Mouse (Mus musculus) myocyte (in vitro differentiated cells): ENCODE data around the gene Smco1. TPM values are rescaled to one million over a fixed set of nuclear protein-coding genes. Genes with fewer than 3 reads are reported as not detected.
"Not testable (repeated sequence)": the region's sequence is repeated elsewhere in the genome, so short reads cannot be mapped to it uniquely, and the experiment has no call there.

Experiments
- H3K27me3 ChIP-seq: one replicate; pipeline ENCODE4 v1.6.1; 2011; ENCODE audit not compliant: control insufficient read depth, insufficient read depth, insufficient read length
- H3K36me3 ChIP-seq: one replicate; pipeline ENCODE4 v1.6.1; 2011; ENCODE audit not compliant: control insufficient read depth, insufficient read depth
- H3K4me2 ChIP-seq: one replicate; pipeline ENCODE4 v1.6.1; 2011; ENCODE audit warnings: low read depth, control low read depth
- H3K4me3 ChIP-seq: one replicate; pipeline ENCODE4 v1.5.1; 2011; ENCODE audit warnings: mild to moderate bottlenecking, control low read depth, moderate library complexity
- H3K79me2 ChIP-seq: one replicate; pipeline ENCODE4 v1.6.1; 2011; ENCODE audit not compliant: control insufficient read depth, insufficient read depth
- H3ac ChIP-seq: one replicate; pipeline ENCODE4 v1.6.1; 2011; ENCODE audit not compliant: control insufficient read depth, insufficient read length
- CEBPB ChIP-seq: IDR thresholded peaks from 2 replicates; pipeline ENCODE4 v1.6.1; 2011; ENCODE audit warnings: mild to moderate bottlenecking, moderate library complexity; ENCODE audit not compliant: poor library complexity, insufficient read depth, severe bottlenecking
- E2F4 ChIP-seq: IDR thresholded peaks from one replicate; pipeline ENCODE4 v1.6.1; 2011; ENCODE audit warnings: mild to moderate bottlenecking, control low read depth, moderate library complexity; ENCODE audit not compliant: insufficient read depth
- MAX ChIP-seq: IDR thresholded peaks from one replicate; pipeline ENCODE4 v1.6.1; 2011; ENCODE audit warnings: low read depth, mild to moderate bottlenecking, control low read depth
- MYOD1 ChIP-seq, 3 experiments: IDR thresholded peaks; one replicate each; pipeline ENCODE4 v1.6.1; 2011; ENCODE audit warnings: control low read depth in 2 of 3, low read depth in 2 of 3, mild to moderate bottlenecking in 2 of 3, moderate library complexity in 1 of 3; ENCODE audit not compliant: insufficient read length in 2 of 3, control insufficient read depth in 1 of 3
- MYOG ChIP-seq, 3 experiments: IDR thresholded peaks; one replicate each; pipeline ENCODE4 v1.6.1; 2011; ENCODE audit warnings: control low read depth in 2 of 3, low read depth in 2 of 3, mild to moderate bottlenecking in 2 of 3; ENCODE audit not compliant: insufficient read length in 2 of 3, control insufficient read depth in 1 of 3, insufficient read depth in 1 of 3
- POLR2A ChIP-seq: IDR thresholded peaks from one replicate; pipeline ENCODE4 v1.6.1; 2011; ENCODE audit warnings: low read depth, mild to moderate bottlenecking, control low read depth, moderate library complexity; ENCODE audit not compliant: insufficient read length
- POLR2AphosphoS2 ChIP-seq: IDR thresholded peaks from one replicate; pipeline ENCODE4 v1.6.1; 2011; ENCODE audit warnings: low read depth, control low read depth; ENCODE audit not compliant: insufficient read length
- REST ChIP-seq: IDR thresholded peaks from one replicate; pipeline ENCODE4 v1.6.1; 2011; ENCODE audit warnings: mild to moderate bottlenecking, control low read depth, moderate library complexity; ENCODE audit not compliant: insufficient read depth, insufficient read length
- SRF ChIP-seq: IDR thresholded peaks from one replicate; pipeline ENCODE4 v1.6.1; 2011; ENCODE audit warnings: low read depth; ENCODE audit not compliant: control insufficient read depth, insufficient read length
- TCF12 ChIP-seq: IDR thresholded peaks from one replicate; pipeline ENCODE4 v1.6.1; 2011; ENCODE audit warnings: mild to moderate bottlenecking, control low read depth; ENCODE audit not compliant: poor library complexity, insufficient read depth, severe bottlenecking
- TCF3 ChIP-seq: IDR thresholded peaks from one replicate; pipeline ENCODE4 v1.6.1; 2011; ENCODE audit warnings: low read depth, control low read depth; ENCODE audit not compliant: insufficient read length
- USF1 ChIP-seq: IDR thresholded peaks from one replicate; pipeline ENCODE4 v1.6.1; 2011; ENCODE audit warnings: low read depth, mild to moderate bottlenecking, control low read depth, moderate library complexity
- polyA plus RNA-seq: library from polyadenylated mRNA; unstranded; fragments of >200 nt; fragmentation: generic; extraction: Trizol; gene quantifications from one replicate; pipeline ENCODE4 v1.2.1, GENCODE M21; 2012; ENCODE audit warnings: missing spikeins

Smco1 gene
- polyA plus RNA-seq, 1 experiment, result not detected

GRCm38 (mm10) chr16:32280211-32280610, 8.9 kb downstream of the Smco1 start:
- Histone ChIP-seq H3K4me2 (no peak overlapping the region), H3K79me2 (peaks cover 36% of the 10 kb centered on the region), H3K36me3 (peaks cover 19% of the 10 kb centered on the region), H3K27me3 (no peaks in the 10 kb centered on the region), H3ac (no peak overlapping the region), H3K4me3 (no peak overlapping the region)
- TF ChIP-seq MYOD1 (IDR thresholded peaks at IDR 0.05; ENCODE audit: control insufficient read depth in 1 of 3, insufficient read length in 2 of 3, low read depth in 2 of 3) (no peak), E2F4 (no peak), REST (no peak), POLR2A (no peak), CEBPB (no peak), TCF3 (no peak), SRF (no peak), MAX (no peak), MYOG (IDR thresholded peaks at IDR 0.05; ENCODE audit: control insufficient read depth in 1 of 3, insufficient read depth in 1 of 3, insufficient read length in 2 of 3, low read depth in 2 of 3) (no peak), POLR2AphosphoS2 (no peak)

- Histone ChIP-seq H3K27me3 (no peaks in the 10 kb centered on the region), H3K4me2 (no peak overlapping the region), H3K4me3 (no peak overlapping the region), H3K36me3 (peaks cover 27% of the 10 kb centered on the region), H3ac (no peak overlapping the region), H3K79me2 (peaks cover 36% of the 10 kb centered on the region)
- TF ChIP-seq POLR2A, result no peak
- no peak for TF ChIP-seq MYOG (IDR thresholded peaks at IDR 0.05; ENCODE audit: control insufficient read depth in 1 of 3, insufficient read depth in 1 of 3, insufficient read length in 2 of 3, low read depth in 2 of 3)
- TF ChIP-seq MAX, result no peak
- no peak for TF ChIP-seq USF1
- TF ChIP-seq CEBPB, result no peak
- TF ChIP-seq TCF12, result no peak
- TF ChIP-seq E2F4, result no peak
- TF ChIP-seq MYOD1 (IDR thresholded peaks at IDR 0.05; ENCODE audit: control insufficient read depth in 1 of 3, insufficient read length in 2 of 3, low read depth in 2 of 3), result no peak
- no peak for TF ChIP-seq SRF
- no peak for TF ChIP-seq REST
- no peak for TF ChIP-seq POLR2AphosphoS2
- no peak for TF ChIP-seq TCF3
Observed at GRCm38 (mm10) chr16:32282608-32283007, 11.3 kb downstream of the Smco1 start.

- H3K4me3 ChIP-seq, result no peak overlapping the region
- no peaks in the 10 kb centered on the region for H3K79me2 ChIP-seq
- H3K36me3 ChIP-seq, result peaks cover 28% of the 10 kb centered on the region
- H3K4me2 ChIP-seq, result no peak overlapping the region
- H3ac ChIP-seq, result no peak overlapping the region
- TF ChIP-seq MYOG (IDR thresholded peaks at IDR 0.05; ENCODE audit: control insufficient read depth in 1 of 3, insufficient read depth in 1 of 3, insufficient read length in 2 of 3, low read depth in 2 of 3), result no peak
- no peak for TF ChIP-seq TCF3
- no peak for TF ChIP-seq MYOD1 (IDR thresholded peaks at IDR 0.05; ENCODE audit: control insufficient read depth in 1 of 3, insufficient read length in 2 of 3, low read depth in 2 of 3)
- TF ChIP-seq TCF12, result no peak
- no peak for TF ChIP-seq REST
- TF ChIP-seq POLR2AphosphoS2, result no peak
- no peak for TF ChIP-seq USF1
- no peak for TF ChIP-seq SRF
- TF ChIP-seq POLR2A, result no peak
- no peak for TF ChIP-seq E2F4
- TF ChIP-seq MAX, result no peak
- no peak for TF ChIP-seq CEBPB
- H3K27me3 ChIP-seq, result no peaks in the 10 kb centered on the region
Observed at GRCm38 (mm10) chr16:32291821-32292220, 20.6 kb downstream of the Smco1 start.

GRCm38 (mm10) chr16:32299617-32300016, 28.3 kb downstream of the Smco1 start:
- peaks cover 28% of the 10 kb centered on the region for H3K36me3 ChIP-seq
- H3K4me3 ChIP-seq, H3K79me2 ChIP-seq, H3ac ChIP-seq, H3K27me3 ChIP-seq, H3K4me2 ChIP-seq: not testable (repeated sequence)

- TF ChIP-seq MYOD1 (IDR thresholded peaks at IDR 0.05; ENCODE audit: control insufficient read depth in 1 of 3, insufficient read length in 2 of 3, low read depth in 2 of 3), result no peak
- no peak for TF ChIP-seq MYOG (IDR thresholded peaks at IDR 0.05; ENCODE audit: control insufficient read depth in 1 of 3, insufficient read depth in 1 of 3, insufficient read length in 2 of 3, low read depth in 2 of 3)
- TF ChIP-seq TCF12, result no peak
- TF ChIP-seq CEBPB, result no peak
- TF ChIP-seq POLR2AphosphoS2, result no peak
- TF ChIP-seq SRF, result no peak
- no peak for TF ChIP-seq REST
- TF ChIP-seq MAX, result no peak
- Histone ChIP-seq H3K4me3 (no peak overlapping the region), H3ac (no peak overlapping the region), H3K36me3 (peaks cover 12% of the 10 kb centered on the region), H3K4me2 (no peak overlapping the region), H3K27me3 (no peaks in the 10 kb centered on the region), H3K79me2 (no peaks in the 10 kb centered on the region)
Observed at GRCm38 (mm10) chr16:32303046-32303445, 31.8 kb downstream of the Smco1 start.
